Mouse (Mus musculus) natural killer cell, adult 2 months (primary cell): ENCODE data around the gene Ep300.
"Not testable (repeated sequence)": the region's sequence is repeated elsewhere in the genome, so short reads cannot be mapped to it uniquely, and the experiment has no call there.

Experiments used
- DNase-seq, 2 experiments: peaks; one replicate each; pipeline ENCODE4 v3.0.0; 2022; ENCODE audit warnings: low spot score in 2 of 2

Gene Ep300

GRCm38 (mm10) chr15:81700601-81701000 is 115.5 kb downstream of the Ep300 start:
- no peak for DNase-seq

DNA sequence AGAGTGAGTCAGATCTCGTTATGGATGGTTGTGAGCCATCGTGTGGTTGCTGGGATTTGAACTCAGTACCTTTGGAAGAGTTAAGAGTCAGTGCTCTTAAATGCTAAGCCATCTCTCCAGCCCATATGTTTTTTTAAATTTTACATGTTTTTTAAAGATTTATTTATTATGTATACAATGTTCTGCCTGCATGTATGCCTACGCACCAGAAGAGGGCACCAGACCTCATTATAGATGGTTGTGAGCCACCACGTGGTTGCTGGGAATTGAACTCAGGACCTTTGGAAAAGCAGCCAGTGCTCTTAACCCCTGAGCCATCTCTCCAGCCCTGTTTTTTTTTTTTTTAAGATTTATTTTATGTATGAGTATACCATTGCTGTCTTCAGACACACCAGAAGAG is 116.2 kb downstream of the Ep300 start:
- not testable (repeated sequence) for DNase-seq
